Mouse (Mus musculus) thymus, postnatal 0 days (tissue): ENCODE results near the gene Ndufs1. TPM values are rescaled to one million over a fixed set of nuclear protein-coding genes. Genes with fewer than 3 reads are reported as not detected.
A peak's percentile ranks its signal among the peaks of the same experiment; 100 is the strongest.
"Not testable (repeated sequence)": the region's sequence is repeated elsewhere in the genome, so short reads cannot be mapped to it uniquely, and the experiment has no call there.

Experiments
- DNase-seq: peaks from one replicate; pipeline ENCODE4 v3.0.0-alpha.2; 2015; ENCODE audit warnings: low spot score
- polyA plus RNA-seq: library from polyadenylated mRNA; unstranded; fragments of >200 nt; fragmentation: Nextera tagmentation; extraction: Ambion mirVana; gene quantifications from 2 replicates; pipeline ENCODE4 v1.2.1, GENCODE M21; 2015

The Ndufs1 gene
- polyA plus RNA-seq, 1 experiment from 2014 or later, result 108 TPM

GRCm38 (mm10) chr1:63185430-63185829 is 8.8 kb upstream of the Ndufs1 start:
- DNase-seq, result not testable (repeated sequence)

- peak; percentile 51 for DNase-seq
Measured at GRCm38 (mm10) chr1:63182636-63183270, 6.1 kb upstream of the Ndufs1 start.

- no peak for DNase-seq
Measured at GRCm38 (mm10) chr1:63182212-63182611, 5.6 kb upstream of the Ndufs1 start.

DNA sequence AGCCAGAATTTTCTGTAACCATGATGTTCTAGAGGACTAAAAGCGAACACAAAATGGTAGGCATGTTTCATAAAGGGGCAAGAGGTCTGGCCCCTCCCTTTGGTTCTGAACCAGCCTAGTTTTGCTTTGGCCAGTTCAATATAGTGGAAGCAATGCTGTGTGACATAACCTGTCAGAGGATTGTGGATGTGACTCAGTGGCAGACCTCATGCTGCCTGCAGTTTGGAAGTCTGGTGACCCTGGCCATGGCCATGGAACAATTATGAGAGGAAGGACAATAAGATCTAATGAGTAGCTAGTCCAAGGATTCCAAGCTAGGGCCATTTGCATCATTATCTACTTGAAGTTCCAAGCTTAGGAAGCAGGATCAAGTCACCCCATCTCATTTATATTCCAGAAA is 4.8 kb upstream of the Ndufs1 start:
- DNase-seq, result no peak

DNA sequence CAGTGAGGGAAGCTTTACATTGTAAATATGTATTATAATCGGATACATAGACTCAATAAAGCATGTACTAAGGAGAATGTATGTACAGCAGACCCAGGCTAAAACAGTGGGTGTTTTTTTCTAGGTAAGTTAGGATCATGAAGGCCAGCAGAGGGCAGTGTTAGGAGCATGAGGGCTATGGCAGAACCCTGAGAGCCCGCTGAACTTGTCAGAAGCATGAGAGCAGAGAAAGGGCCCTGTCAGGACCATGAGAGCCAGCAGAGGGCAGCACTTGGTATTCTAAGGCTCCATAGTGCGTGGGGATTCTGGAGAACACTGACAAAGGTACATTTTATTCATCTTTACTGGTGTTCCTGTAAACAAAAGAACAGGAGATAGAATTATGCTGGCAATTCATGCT is 4.4 kb upstream of the Ndufs1 start:
- DNase-seq, result peak; percentile 97

GRCm38 (mm10) chr1:63180575-63180974 is 3.9 kb upstream of the Ndufs1 start:
- not testable (repeated sequence) for DNase-seq

DNA sequence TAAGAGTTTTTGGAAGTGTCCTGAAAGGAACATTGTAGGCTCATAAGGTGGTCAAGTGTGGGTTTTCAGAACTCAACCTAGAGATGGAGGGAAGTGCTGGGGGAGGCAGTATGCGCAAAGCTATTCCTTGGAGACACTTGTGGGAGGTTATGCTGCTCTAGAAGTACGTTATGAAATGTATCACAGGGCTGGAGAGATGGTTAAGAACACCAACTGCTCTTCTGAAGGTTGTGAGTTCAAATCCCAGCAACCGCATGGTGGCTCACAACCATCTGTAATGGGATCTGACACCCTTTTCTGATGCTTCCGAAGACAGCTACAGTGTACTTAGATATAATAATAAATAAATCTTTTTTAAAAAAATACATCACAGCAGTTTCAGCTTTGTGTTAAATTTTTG is 3.5 kb upstream of the Ndufs1 start:
- DNase-seq, result no peak

DNA sequence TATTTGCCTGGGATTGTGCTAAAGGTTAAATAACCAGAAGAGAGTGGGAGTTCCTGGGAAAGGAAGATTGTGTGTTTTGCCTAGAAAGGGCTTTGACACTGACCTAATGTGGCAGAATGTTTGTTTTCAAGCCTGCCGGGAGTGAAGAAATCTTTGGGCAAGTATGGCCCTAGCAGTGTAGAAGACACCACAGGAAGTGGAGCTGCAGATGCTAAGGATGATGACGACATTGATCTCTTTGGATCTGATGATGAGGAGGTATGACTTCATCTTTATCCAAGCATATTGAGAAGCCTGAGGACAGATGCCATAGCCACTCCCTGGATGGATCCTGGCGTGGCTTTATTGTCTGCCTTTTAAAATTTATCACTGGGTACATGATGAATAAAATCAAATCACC is 1.7 kb upstream of the Ndufs1 start:
- no peak for DNase-seq

DNA sequence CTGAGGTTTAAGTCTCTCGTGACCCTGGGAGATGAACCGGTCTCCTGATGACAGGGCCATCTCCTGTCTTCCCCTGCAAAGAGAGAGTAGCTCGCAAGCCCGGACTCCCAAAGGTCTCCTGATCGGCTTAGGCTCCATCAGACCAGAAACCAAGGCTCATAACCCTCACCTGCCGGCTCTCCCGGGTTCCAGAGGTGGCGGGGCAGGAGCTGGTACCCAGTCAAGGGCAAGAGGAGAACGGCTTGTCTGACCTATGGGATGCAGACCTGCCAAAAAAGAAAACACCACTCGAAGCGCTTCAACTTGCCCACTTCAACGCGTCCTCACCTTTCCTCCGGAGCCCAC is 402 bp downstream of the Ndufs1 start:
- DNase-seq, result no peak

DNA sequence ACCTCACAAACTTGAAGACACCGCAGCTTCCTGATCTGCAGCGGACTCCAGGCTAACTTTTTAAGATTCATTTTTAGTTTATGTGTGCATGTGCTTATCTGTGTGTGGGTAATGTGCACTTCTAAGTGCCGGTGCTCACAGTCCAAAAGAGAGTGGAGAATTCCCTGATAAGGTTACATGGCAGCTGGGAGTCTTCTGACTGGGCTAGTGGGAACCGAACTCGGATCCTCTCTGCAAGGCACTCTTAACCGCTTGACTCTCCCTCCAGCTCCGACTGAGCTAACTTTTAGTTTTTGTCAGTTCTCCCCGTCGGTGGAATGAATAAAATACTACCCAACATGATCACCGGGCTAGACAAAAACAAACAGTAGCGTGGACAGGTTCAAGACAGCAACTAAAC is 780 bp downstream of the Ndufs1 start:
- no peak for DNase-seq

DNA sequence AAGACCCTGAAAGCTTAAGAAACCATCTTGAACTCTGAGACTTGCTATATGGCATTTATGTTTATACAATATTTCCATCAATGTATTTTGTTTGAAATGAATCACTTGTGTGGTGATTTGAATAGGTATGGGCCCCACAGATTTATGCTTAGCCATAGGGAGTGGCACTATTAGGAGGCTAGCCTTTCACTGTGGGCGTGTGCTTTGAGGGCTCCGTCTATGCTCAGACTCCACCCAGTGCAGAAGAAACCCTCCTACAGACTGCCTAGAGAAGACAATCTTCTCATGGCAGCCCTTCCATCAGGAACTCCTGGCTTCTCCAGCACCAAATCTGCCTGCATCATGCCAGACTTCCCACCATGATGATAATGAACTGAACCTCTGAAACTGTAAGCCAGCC is 8.0 kb downstream of the Ndufs1 start:
- DNase-seq, result no peak

- no peak for DNase-seq
Measured at GRCm38 (mm10) chr1:63140231-63140630, 36.4 kb downstream of the Ndufs1 start.

- not testable (repeated sequence) for DNase-seq
Measured at GRCm38 (mm10) chr1:63138586-63138985, 38.0 kb downstream of the Ndufs1 start.

- DNase-seq, result no peak
Measured at GRCm38 (mm10) chr1:63137971-63138370, 38.7 kb downstream of the Ndufs1 start.

DNA sequence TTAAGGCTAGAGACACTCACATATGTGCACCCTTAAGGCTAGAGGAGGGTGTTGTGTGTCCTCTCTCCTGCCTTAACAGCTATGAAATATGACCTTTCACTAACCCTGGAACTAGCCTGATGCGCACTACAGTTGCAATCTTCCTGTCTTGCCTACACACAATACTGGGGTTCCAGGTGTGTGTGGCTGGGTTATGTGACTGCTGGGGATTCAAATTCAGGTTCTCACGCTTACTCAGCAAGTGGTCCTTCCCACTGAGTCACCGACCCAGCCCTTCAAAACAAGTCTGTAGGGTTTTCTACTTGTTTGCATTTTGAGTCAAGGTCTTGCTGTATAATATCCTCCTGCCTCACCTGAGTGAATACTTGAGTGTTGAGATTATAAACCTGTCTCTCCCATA is 42.1 kb downstream of the Ndufs1 start:
- DNase-seq, result no peak

DNA sequence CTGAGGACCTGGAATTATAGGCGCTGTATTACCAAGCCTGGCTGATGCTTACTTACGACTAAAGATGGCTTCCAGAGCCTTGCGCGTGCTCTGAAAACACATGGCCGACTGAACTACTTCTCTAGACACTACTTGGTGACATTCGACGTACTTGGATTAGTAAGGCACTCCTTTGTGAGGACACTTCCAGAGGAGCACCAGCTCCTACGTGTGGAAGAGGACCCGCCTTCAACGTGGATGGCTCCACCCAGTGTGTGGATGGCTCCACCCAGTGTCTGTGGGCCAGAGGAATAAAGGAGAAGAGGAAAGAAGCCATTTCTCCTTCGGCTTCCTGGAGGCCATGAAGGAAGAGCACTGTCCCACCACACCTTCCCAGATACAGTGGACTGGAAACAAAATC is 44.9 kb downstream of the Ndufs1 start:
- no peak for DNase-seq

DNA sequence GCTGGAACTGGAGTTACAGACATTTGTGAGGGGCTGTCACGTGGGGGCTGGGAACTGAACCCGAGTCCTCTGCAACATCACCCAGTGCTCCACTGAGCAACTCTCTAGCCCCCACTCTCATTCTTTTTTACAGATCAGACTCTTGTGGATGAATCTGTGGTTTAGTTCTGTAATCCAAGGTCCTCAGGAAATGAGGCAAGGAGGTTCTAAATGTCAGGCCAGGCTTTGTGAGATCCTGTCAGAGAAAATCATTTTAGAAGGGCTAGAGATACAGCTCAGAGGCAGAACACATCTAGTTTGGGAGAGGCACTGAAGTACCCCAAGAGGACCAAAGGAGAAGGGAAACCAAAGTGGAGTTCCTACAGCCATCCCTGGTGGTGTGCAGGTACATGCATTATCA is 45.8 kb downstream of the Ndufs1 start:
- no peak for DNase-seq

- peak; percentile 29 for DNase-seq
Measured at GRCm38 (mm10) chr1:63129857-63130690, 46.6 kb downstream of the Ndufs1 start.

DNA sequence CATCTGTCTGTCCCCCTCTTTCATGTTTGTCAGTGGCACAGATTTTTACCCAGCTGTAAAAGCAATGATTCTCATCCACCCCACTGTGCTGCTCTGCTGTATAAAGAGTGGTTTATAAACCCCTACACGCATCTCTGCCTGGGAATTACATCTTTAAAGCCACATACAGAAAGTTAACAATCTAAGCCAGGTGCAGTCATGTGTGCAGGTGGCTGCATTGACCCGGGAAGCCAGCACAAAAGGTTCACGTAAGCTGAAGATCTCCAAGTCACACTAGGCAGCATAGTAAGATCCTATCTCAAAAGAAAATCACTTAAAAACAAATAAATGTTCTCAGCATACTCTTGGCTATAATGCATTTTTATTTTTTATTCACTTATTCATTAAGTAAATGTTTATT is 47.4 kb downstream of the Ndufs1 start:
- peak; percentile 13 for DNase-seq

DNA sequence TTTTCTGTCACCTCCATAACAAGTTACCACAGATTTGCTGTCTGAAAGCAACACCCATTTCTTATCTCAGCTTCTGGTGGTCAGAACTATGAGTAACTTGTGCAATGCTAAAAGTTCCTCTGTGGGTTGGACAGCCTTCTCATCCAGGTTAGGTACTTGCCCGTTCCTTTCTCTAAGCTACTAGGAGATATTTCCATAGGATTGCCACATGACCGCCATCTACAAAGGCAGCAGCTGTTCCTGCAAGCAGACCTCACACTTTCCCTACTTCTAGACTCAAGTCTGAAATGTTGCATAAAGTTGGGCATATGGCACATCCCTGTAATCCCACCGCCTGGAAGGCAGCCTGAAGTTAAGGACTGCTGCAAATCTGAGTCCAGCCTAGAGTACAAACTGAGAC is 50.4 kb downstream of the Ndufs1 start:
- no peak for DNase-seq

DNA sequence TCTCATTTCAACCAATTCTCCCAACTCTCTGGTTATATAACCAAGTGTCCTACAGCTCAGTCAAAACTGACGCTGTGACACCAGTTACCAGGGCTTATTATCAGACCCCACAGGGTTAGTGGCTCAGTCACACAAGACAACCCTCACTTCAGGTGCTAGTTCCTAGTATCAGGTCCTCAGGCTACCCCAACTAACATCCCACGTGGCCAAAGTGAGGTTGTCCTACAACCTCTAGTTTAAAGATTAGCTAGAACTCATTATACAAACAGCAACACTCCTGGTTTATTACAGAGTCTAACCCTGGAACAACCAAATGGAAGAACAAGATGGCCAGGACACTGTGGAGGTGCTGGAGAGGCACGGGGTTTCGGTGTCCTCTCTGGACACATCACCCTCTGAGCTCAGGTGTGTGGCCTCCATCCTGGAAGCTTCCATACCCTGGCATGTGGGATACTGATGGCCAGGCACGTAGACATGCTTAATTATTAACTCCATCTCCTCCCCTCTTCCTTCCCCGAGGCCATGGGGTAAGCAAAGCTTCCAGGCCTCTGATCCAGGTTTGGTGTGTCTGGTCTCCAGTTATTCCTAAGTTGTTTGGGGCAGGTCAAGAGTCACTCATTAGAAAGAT is 52.7 kb downstream of the Ndufs1 start:
- no peak for DNase-seq

DNA sequence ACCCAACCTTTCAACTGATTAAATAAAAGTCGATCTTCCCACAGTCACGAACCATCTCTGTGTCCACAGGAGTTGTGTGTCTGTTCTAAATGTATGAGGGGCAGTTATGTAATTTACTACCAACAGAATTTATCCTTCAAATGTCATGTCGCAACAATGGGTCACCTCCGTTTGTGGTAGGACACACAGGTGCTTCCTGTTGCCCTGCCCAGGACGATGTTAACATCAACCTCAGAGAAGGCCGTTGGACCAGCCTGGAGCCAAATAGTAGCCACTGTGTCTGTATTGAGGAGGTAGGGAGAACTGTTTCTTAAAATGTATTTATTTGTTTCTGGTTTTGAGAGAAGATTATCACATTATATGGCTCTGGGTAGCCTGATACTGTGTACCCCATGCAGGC is 54.6 kb downstream of the Ndufs1 start:
- no peak for DNase-seq

GRCm38 (mm10) chr1:63120382-63120781 is 56.3 kb downstream of the Ndufs1 start:
- DNase-seq, result no peak
